Mouse (Mus musculus) granulocyte monocyte progenitor cell, adult 5-6 weeks (primary cell): ENCODE measurements around the gene Bpifb4. TPM values are rescaled to one million over a fixed set of nuclear protein-coding genes. Genes with fewer than 3 reads are reported as not detected.

Experiments used
- ATAC-seq: replicated peaks from 2 replicates; pipeline ENCODE4 v1.8.0; 2016; ENCODE audit warnings: mild to moderate bottlenecking, moderate TSS enrichment, inconsistent platforms; ENCODE audit not compliant: poor library complexity, severe bottlenecking
- total RNA-seq, 2 experiments: library from RNA; stranded (forward) in 1 of 2; stranded (reverse) in 1 of 2; fragments of 200-712, 200-1000 nt in 1 of 2; fragments of >200 nt in 1 of 2; fragmentation: Nextera tagmentation in 1 of 2; gene quantifications; 2 replicates each; pipeline ENCODE4 v1.2.3; 2014 to 2017

The Bpifb4 gene
- total RNA-seq, 2 experiments from 2014 or later: not detected

GRCm38 (mm10) chr2:154001056-154001455 lies 63.0 kb downstream of the Bpifb4 start:
- ATAC-seq: no peak

GRCm38 (mm10) chr2:154004456-154004855 lies 66.4 kb downstream of the Bpifb4 start:
- no peak for ATAC-seq

GRCm38 (mm10) chr2:154005094-154005493 lies 67.1 kb downstream of the Bpifb4 start:
- ATAC-seq: no peak

GRCm38 (mm10) chr2:154005734-154006133 lies 67.7 kb downstream of the Bpifb4 start:
- no peak for ATAC-seq

- no peak for ATAC-seq
Observed at GRCm38 (mm10) chr2:154006331-154006730, 68.3 kb downstream of the Bpifb4 start.

GRCm38 (mm10) chr2:154007381-154007780 lies 69.4 kb downstream of the Bpifb4 start:
- no peak for ATAC-seq

GRCm38 (mm10) chr2:154007965-154008364 lies 70.0 kb downstream of the Bpifb4 start, which contains the start of gene Bpifa2:
Gene Bpifa2 (plus strand): TSS chr2:154008265.
- no peak for ATAC-seq

Other genes with a start within 250 kb of the Bpifb4 start
- gene Dnmt3c, start 241.6 kb upstream of the Bpifb4 start, total RNA-seq (2014; fragmentation: Nextera tagmentation): 0.28 TPM in 1 of 2 replicates, not detected in the other
- not detected in 2 replicates for gene Dnmt3c, start 241.6 kb upstream of the Bpifb4 start, total RNA-seq (2017)
- gene Mapre1, start 196.9 kb upstream of the Bpifb4 start, total RNA-seq (2014; fragmentation: Nextera tagmentation): 84.8 and 88.9 TPM in 2 replicates
- 218 and 268 TPM in 2 replicates for gene Mapre1, start 196.9 kb upstream of the Bpifb4 start, total RNA-seq (2017)
- gene Efcab8, start 158.3 kb upstream of the Bpifb4 start, total RNA-seq (2014; fragmentation: Nextera tagmentation): not detected in 2 replicates
- not detected in 2 replicates for gene Efcab8, start 158.3 kb upstream of the Bpifb4 start, total RNA-seq (2017)
- not detected in 2 replicates for gene Sun5, start 67.1 kb upstream of the Bpifb4 start, total RNA-seq (2014; fragmentation: Nextera tagmentation)
- gene Sun5, start 67.1 kb upstream of the Bpifb4 start, total RNA-seq (2017): not detected in 2 replicates
- not detected in 2 replicates for gene Bpifb2, start 63.2 kb upstream of the Bpifb4 start, total RNA-seq (2014; fragmentation: Nextera tagmentation)
- gene Bpifb2, start 63.2 kb upstream of the Bpifb4 start, total RNA-seq (2017): not detected in 2 replicates
- not detected in 2 replicates for gene Bpifb6, start 37.8 kb upstream of the Bpifb4 start, total RNA-seq (2014; fragmentation: Nextera tagmentation)
- not detected in 2 replicates for gene Bpifb6, start 37.8 kb upstream of the Bpifb4 start, total RNA-seq (2017)
- gene Bpifb3, start 20.0 kb upstream of the Bpifb4 start, total RNA-seq (2014; fragmentation: Nextera tagmentation): 1.4 TPM in 1 of 2 replicates, not detected in the other
- not detected in 2 replicates for gene Bpifb3, start 20.0 kb upstream of the Bpifb4 start, total RNA-seq (2017)
- gene Bpifa6, start 36.7 kb downstream of the Bpifb4 start, total RNA-seq (2014; fragmentation: Nextera tagmentation): not detected in 2 replicates
- not detected in 2 replicates for gene Bpifa6, start 36.7 kb downstream of the Bpifb4 start, total RNA-seq (2017)
- gene Bpifa2, start 70.1 kb downstream of the Bpifb4 start, total RNA-seq (2014; fragmentation: Nextera tagmentation): not detected in 2 replicates
- gene Bpifa2, start 70.1 kb downstream of the Bpifb4 start, total RNA-seq (2017): not detected in 2 replicates
- not detected in 2 replicates for gene Bpifa3, start 192.1 kb downstream of the Bpifb4 start, total RNA-seq (2014; fragmentation: Nextera tagmentation)
- not detected in 2 replicates for gene Bpifa3, start 192.1 kb downstream of the Bpifb4 start, total RNA-seq (2017)
- not detected in 2 replicates for gene Bpifa1, start 204.7 kb downstream of the Bpifb4 start, total RNA-seq (2014; fragmentation: Nextera tagmentation)
- gene Bpifa1, start 204.7 kb downstream of the Bpifb4 start, total RNA-seq (2017): not detected in 2 replicates
- not detected in 2 replicates for gene Bpifa5, start 224.4 kb downstream of the Bpifb4 start, total RNA-seq (2014; fragmentation: Nextera tagmentation)
- gene Bpifa5, start 224.4 kb downstream of the Bpifb4 start, total RNA-seq (2017): not detected in 2 replicates